Comparison of ENCODE assay signal across 16 mouse cellular contexts in the genomic region with DNA sequence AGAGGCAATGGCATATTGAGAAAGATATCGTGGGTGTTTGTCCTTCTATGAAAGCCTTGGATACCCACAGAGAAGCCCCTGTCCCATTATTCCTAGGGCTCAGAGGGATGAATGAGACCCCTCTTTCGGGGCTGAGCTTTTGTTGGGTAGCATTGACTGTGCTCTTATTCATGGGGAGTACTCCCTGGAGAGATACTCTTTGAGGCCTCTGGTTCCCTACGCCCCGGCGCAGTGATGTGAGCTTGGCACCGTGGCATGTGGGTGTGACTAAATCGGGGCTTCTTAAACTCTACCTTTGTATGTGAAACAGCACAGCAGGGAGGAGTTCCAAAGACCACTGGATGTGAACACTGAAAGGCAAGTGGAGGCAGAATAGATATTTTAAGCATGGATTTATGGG.
"Had no signal": no experiment of that assay in that cellular context is flagged by ENCODE, and none has a peak within 500 bp of the region (broad histone marks: within the 10 kb centered on the region; RNA-seq: fewer than 3 reads in every experiment).

No protein-coding gene starts in this region.

- H3K4me3 ChIP-seq: limb, embryonic 12.5 days; limb, embryonic 15.5 days had no signal

- H3K36me3 ChIP-seq: limb, embryonic 12.5 days; limb, embryonic 15.5 days had no signal

- H3K9me3 ChIP-seq: limb, embryonic 12.5 days; limb, embryonic 15.5 days had no signal

- ATAC-seq: inflammation-experienced regulatory T-cells, adult 6 months; intestine, embryonic 16.5 days; liver, postnatal 0 days; lung, postnatal 0 days had no signal

- H3K27ac ChIP-seq: limb, embryonic 12.5 days; limb, embryonic 15.5 days; liver, embryonic 14.5 days; macrophage had no signal

- H3K4me2 ChIP-seq: limb, embryonic 12.5 days; limb, embryonic 15.5 days; liver, embryonic 11.5 days; lung, embryonic 14.5 days had no signal

- DNase-seq: kidney, adult 18-20 months; kidney, adult 9 months; kidney, postnatal 14 days; kidney, postnatal 4 days; left cerebral cortex, postnatal 4 days; liver, postnatal 0 days; lung, embryonic 14.5 days; thymus, postnatal 25 days had no signal

- H3K27me3 ChIP-seq: limb, embryonic 12.5 days; limb, embryonic 15.5 days had no signal

- H3K9ac ChIP-seq: limb, embryonic 12.5 days; limb, embryonic 15.5 days; liver, embryonic 14.5 days; liver, postnatal 0 days; lung, embryonic 14.5 days had no signal

- H3K4me1 ChIP-seq: limb, embryonic 15.5 days had no signal
